Mouse (Mus musculus) cerebellum, postnatal 36 days (tissue): ENCODE measurements around the gene Asb16.
A peak's percentile ranks its signal among the peaks of the same experiment; 100 is the strongest.

ENCODE experiments used
- DNase-seq, 2 experiments: peaks; one replicate each; pipeline ENCODE4 v3.0.0; 2021 to 2022; ENCODE audit warnings: mixed read lengths in 2 of 2

Gene Asb16

DNA sequence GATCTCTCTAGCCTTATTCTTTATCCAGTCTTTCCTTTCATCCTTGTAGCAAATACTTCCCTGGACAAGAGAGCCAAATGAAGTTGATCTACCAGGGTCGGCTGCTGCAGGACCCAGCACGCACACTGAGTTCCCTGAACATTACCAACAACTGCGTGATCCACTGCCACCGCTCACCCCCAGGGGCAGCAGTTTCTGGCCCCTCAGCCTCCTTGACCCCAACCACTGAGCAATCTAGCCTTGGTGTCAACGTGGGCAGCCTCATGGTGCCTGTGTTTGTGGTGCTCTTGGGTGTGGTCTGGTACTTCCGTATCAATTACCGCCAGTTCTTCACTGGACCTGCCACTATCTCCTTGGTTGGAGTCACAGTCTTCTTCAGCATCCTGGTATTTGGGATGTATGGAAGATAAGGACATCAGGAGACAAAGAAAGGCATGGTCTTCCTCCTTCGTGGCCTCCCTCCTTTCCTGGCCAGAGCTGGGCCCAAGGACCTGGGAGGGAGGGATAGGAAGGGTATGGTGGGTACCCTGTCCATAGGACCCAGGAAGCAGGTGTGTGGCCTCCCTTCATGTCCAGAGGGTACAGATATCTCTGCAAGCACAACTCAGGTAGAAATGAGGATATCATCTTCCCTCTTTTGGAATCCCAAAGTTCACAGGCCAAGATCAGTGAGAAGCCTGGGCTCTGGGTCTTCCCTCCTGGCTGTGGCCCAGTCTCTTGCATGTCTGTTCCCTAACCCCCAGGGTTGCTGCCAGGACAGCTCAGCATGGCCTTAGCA is 19.7 kb downstream of the Asb16 start:
- DNase-seq, result no peak

DNA sequence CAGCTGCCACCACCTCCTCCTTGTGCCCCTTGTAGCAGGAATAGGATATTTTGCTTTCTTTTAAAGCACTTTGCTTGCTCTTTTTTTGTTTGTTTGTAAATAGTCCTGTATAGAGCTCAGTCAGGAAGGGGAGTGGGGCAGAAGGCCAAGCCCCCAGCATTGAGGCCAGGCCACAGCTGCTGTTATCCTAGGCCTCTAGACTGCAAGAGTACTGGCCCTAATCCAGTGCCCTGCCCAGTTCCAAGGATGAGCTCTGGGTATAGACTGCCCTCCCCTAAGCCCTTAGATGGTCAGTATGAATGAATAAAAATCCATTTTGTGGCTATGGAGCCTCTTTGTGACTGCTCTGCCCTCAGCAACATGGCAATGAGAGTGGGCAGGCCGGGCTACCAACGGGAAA is 20.4 kb downstream of the Asb16 start:
- DNase-seq, result no peak

DNA sequence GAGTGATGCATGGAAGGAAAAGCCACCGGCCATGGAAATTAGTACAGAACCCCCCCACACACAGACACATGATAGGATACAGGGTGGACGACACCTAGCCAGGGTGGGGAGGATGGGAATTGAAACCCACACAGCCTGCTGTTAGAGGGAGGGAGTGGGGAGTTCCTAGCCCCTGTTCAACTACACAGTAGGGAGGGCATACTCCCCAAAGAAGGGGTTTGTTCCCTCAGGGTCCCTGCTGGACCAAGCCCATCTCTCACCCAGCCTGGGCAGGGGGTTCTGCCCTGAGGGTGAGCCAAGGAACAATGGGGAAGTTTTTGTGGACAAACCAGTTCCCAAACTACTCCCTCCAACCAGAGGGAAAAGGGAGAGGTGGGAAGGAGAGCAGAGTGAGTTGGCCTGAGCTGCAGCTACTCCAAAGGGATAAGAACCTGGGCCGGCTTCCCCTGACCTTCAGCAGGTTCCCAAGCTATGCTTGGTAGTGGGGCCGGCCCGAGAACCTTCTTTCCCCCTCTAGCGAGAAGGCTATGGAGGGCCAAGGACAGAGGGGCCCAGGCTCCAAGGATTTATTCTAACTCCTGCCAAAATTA is 21.1 kb downstream of the Asb16 start:
- DNase-seq, result no peak

DNA sequence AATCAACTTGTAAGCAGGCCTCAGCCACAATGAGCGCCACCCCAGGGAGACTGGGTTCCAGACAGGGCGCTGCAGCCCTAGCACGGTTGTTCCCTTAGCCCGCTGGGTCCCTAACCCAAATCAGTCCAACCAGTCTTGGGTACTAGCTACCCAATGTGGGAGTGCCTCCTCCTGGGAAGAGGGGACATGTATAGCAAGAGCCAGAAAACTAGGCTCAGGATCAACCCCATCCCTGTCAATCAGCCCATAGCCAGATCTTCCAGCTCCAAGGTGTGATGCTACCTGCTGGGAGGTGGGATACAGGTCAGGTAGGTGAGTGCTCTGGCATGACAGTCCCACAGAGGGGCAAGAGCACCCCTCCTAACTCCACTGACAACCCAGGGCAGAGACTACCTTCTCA is 21.6 kb downstream of the Asb16 start:
- no peak for DNase-seq

DNA sequence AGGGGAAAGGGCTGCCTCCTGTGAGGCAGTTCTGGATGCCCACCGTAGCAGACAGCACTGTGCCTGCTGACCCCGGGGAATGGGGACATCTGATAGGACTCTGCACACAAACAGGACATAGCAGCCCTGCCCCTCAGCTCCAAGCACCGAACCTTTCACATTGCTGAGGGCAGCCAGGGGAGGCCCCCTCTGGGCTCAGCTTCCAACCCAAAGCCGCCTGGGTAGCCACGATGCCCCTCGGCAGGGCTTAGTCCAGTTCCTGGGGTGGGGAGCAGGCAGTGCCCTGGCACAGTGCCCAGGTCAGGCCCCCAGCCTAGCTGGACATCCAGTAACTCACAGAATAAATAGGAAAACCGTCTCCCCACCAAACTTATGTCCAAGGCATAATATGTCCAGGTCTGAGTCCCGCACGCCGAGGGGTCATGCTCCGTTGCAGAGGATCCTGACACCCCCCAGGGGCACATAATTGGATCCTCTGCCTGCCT is 22.6 kb downstream of the Asb16 start:
- DNase-seq, result no peak

DNA sequence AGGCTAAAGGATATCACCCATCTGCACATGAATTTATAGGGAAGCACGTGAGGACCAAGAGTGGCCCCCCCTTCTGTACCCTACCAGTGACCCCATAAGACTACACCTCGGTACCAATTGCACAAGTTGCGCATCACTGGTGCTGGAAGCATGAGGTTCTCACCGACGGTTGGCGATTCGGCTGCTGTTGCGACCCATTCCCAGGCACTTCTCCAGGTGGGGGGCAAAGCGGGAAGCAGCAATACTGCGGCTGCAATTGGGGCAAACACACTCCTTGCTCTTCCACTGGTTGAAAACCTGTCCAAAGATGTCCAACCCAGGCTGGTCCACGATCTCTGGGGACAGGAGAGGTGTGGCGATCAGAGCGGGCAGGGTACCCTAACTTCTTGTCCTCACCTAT is 25.4 kb downstream of the Asb16 start:
- DNase-seq, result no peak

DNA sequence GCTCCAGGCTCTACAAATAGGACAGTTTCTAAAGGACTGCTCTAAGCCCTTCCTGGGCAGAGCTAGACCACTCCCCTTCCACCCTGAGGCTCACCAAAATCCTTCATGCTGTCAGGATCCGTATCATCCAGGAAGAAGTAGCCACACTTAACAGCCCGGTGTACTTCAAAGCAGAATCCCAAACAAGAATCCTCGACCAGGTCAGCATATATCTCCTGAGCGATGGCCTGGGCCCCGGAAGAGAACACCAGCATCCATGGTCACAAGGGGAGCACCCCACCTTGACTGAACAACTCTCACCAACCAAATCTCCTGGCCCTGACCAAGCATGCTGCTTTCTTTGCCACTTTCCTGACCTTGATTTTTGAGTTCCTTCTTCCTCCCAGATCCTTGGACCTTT is 25.9 kb downstream of the Asb16 start:
- no peak for DNase-seq

DNA sequence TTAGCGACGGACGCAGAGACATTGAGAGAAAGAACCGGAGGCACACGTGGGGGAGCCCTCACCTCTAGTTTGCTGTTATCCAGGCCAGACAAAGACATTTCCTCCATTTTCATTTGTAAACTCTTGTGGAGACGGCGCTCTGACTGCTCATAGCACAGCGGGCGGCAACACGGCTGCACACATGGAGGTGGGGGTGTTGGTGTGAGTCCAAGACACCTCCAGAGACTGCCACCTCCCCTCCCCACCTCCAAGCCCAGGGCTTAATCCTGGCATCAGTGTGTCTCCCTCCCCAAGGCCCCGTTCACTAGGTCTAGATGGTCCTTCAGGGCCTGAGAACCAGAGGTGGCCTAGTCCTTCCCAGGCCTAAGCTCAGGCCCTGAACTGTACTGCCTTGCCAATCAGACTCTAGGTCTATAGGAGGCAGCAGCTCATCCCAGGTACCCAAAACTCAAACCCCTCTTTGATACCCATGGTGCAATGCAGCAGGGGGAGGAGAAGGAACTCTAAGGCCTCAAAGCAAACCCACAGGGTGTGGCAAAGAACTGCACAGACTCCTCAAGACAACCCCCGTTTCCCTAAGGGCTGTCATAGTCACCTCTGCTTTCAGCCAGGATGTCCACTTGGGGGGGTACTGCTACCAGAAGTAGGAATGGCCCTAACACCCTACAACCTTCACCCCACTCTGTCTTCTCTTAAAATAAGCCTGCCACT is 26.5 kb downstream of the Asb16 start:
- peak in 1 of 2 experiments; percentile 36 for DNase-seq

DNA sequence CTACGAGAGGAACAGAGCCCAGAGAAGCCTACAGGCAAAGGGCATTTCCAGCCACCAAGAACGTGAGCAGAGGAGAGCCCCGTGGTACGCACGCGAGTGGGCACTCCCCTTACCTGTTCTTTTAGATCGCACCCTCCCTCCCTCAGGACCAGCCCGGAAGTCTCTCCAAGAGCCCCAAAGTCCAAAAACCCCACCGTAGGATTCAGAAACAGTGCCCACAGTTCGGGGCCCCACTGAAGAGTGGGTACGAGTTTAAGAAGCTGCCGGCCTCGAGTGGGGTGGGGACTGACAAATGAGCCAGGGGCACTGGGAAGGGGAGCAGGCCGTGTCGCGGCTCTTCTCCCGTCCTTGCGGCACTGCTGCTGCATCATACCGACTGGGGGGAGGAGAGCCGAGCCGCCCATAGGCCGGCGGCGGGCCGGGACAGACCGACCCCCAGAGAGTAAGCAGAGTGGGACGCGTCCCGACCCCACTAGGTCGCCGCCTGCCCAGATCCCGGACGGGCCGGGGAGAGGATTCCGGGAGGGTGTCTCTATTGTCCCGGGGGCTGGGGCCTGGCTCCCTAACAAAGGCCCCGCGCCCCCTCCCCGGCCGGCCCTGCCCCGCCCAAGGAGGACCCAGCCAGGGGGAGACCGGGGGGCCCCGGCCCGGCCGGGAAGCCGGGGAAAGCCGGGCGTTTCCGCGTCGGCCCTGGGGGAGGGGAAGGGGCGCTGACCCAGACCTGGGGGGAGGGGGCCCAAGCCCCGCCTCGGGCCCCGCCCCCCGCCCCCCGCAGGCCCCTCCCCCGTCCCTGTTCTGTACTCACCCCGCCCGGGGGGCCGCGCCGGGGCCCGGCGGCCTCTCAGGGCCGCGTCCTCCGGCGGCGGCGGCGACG is 27.3 kb downstream of the Asb16 start:
- peak in 1 of 2 experiments; percentile 41 for DNase-seq

DNA sequence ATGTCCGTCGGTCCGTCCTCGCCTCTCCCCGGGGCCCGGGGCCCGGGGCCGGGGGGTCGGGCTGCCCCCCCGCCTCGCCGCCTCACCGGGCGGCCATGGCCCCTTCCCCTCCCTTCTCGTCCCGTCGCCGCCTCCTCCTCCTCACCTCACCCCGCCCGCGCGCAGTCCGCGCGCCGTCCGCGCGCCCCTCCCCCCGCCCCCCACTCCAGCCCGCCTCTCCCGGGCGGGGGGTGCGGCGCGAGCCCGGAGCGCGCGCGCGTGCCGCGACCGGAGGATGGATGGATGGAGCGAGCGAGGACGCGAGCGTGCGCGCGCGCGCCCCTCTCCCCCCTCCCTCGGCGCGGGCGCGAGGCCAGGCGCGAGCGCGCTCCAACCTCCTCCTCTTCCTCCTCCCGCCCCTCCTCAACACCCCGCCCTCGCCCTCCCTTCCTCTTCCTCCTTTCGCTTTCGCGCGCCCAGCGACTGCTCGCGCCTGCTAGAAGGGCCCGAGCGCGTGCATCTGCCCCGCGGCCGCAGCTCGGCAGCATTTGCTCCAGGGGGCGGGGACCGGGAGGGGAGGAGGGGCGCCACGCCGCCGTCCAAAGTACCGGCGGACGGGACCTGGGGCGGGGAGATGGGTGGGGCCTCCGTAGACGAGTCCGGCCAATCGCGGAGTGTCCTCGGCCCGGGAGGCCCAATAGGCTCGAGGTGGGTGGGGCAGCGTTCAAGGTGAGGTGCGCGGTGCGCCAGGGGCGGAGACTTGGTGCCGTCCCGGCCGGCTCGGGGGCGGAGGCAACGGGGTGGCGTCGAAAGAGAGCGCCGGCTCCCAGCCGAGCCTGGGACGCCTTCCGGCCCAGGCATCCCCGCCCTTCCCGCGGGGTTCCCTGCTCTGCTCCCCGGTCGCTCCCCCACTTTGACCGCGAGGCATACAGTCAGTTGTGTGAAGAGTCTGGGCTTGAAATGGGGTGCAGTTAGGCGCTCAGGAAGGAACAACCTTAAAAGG is 28.2 kb downstream of the Asb16 start, which contains the start of gene Atxn7l3:
TSS of gene Atxn7l3 (minus strand) at position 141 of the 982 bp plus-strand sequence.
- DNase-seq, result peak; percentile 95 to 99

DNA sequence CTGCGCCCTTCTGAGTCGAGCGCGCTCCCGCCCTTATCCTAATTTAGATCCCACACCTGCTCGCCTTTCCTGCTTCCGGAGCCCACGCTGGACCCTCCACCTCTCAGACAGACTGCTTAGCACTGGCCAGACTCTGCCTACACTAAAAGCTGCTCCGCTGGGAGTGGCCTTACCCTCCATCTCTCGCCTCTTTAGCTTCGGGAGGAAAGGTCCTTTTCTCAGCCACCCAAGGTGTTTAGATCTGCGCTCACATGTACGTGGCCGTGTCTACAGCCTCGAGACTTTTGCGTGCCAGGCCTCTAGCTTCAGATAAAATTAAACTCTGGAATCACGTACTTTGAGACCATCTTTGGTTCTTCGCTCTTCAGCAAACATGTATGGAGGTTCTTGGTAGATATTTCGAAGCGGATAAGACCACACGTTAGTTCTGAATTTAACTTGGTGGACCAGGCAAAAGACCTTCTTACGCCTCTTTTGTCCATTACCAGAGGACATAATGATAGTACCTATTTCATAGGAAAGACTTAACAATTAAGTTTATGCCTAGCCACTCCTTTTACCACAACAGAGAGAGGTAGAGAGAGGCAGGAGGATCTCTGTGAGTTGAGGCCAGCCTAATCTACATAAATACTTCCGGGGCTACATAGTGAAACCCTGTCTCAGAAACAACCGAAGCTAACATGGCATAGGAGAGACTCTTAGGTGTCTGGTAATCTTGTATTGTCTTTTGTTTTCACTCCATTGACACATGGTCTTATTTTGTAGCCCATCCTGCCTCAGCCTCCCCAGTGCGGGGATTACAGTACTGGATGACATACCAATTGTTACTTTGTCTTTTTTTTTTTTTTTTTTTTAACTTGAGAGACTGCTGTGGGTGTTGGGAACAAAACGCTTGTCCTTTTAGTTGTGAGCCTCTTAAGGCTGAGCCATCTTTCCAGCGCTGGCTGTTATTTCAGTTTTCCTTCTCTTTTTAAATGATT is 29.3 kb downstream of the Asb16 start:
- DNase-seq, result no peak

DNA sequence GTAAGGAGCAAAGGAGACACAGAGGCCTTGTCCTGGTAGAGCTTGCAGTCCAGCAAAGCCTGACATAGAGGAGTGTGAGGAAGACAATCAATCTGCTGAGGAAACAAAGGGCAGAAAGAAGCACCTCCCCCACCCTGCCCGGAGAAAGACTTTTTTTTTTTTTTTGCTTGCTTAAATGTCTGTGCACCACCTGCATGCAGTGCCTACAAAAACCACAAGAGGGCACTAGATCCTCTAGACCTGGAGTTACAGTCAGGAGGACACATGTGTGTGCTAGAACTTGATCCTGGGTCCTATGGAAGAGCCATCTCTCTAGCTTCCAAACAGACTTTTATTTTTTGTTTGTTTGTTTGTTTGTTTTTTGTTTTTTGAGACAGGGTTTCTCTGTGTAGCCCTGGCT is 31.3 kb downstream of the Asb16 start:
- peak; percentile 60 to 71 for DNase-seq

DNA sequence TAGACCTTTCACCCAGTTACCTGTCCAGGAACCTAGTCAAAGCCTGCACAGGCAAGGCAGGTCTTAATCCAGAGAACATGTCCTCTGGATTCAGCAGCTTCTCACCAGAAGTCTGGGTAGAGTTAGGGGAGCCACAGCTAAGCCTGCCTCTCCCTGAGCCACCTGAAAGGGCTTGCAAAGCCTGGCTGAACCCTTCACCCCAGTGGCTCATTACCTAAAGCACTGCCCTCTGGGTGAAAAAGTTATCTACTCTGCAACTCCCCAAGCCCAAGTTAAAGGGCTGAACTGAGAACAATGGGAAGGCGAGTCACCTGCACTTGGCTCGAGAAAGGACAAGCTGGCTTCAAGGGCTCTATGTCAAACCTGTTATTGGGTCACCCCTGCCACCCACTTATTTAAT is 35.6 kb downstream of the Asb16 start:
- DNase-seq, result no peak

DNA sequence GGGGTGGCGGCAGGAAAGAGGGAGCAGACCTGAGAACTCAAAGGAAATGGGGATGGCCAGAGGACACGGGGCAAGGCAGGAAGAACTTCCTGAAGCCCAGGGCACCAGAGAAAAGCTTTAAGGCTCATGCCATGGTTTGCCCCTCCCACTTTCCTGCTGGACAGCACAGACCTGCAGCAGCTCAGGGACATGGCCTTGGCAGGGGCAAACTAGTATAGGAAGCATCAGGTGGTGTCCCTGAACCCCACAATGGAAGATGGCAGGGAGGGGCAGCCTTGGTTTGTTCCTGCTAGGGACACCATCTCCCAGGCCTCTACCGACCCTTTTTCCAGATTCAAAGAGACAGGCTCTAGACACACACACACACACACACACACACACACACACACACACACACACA is 36.8 kb downstream of the Asb16 start:
- DNase-seq, result no peak

DNA sequence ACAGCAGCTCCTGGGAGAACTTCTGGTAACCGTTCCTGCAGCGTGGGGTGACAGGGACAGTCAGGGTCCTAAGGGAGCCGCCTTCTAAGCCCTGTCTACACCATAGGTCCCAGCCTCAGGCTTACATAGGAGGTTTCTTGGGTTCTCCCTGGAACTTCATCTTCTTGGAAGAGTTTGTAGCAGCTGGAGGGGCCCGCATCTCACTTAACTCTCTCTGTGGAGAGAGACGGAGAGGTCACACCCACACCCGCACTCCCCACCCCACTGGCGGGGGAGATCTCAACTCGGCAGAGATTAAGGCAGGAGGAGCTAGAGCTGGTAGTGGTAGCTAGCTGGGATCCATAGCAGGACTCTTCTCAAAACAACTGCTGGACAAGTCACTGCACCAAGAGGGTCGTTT is 39.6 kb downstream of the Asb16 start:
- no peak for DNase-seq

DNA sequence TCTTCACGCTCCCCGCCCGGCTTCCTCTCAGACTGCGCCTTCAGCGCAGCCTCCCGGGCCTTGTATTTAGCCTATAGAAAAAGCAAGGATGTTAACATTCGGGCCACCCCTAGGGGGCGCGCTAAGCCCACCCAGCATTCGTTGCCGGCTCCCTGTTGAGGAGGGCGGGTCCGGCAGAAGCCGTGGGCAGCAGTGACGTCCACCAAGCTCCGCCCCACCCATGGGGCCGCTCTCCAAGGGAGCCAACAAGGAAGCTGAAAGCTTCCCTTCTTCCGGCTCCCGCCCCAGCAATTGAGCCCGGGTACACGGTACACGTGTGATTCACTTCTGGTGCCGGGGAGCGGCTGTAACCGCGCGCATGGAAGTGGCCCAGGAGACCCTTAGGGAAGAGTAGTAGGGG is 40.4 kb downstream of the Asb16 start:
- DNase-seq, result peak; percentile 96

DNA sequence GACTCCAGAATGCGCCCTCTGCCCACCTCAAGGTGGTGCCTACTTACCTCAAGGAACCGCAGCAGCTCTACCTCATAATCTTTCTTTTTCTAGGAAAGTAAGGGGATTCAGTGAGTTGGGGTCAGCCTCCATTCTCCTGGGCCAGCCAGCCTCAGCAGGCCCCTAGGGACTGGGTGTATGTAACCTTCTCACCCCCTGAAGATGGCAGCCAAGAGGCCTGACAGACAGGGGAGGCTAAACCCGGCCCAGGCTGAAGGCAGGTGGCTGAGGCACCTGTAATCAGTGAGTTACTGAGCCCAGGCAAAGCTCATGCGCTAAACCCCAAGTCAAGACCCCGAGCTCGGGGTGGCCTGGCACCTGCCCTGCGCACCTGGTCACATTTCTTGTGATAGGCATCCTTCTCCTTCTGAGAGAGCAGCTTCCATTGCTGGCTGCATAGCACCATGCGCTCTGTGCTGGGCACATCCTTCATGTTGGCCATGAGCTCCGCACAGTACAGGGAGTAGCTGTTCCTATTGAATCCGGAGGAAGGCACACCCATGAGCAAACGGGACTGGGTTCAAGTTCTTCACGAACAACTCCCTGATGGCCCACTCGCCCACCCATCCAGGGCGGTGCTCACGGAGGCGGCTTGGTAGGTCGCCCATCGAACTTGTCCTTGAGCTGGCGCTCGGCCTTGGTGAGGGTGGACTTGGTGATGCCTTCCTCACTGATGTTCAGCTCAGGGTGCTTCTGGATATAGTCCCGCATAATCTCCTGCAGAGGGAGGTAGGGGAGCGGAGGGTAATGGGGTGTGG is 41.5 kb downstream of the Asb16 start:
- DNase-seq, result no peak

DNA sequence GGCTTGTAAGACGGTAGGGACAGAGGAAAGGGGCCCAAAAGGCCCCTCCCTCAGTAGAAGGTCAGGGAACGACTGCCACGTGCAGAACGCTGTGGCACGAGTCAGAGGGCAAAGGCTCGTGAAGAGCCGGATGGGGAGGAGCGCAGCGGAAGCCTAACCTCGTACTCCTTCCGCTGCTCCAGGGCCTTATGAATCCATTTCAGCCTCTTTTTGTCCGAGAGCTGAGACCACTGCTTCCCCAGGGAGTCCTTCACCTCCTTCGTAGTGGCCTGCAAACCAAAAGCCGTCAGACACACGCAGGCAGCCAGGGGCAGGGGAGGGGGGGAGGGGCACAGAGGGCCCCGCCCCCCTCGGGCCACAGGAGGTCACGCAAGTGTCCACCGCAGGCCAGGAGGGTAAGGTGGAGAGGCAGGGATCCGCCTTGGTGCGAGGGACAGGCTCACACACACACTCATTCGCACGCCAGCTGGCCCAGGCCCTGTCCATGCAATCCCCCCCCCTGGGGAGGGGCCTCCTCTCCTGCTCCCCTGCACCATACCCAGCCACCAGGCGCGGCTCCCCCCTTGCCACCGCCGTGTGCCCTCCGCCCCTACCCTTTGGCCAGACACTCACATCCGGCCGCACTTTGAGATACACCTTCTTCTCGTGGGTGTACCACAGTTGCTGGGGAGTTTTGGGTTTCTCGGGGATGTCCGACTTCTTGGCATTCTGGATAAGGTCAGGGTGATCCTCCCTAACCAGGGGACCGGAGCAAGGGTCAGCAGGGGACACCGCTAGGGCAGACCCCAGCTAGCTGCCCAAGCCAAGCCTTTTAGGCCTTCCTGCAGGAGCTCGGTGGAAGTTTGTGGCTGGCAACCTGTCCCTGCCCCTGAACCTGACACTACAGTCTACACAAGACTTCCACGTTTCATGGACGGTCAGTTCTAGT is 42.5 kb downstream of the Asb16 start:
- no peak for DNase-seq
